Mouse (Mus musculus) neural tube, embryonic 13.5 days (tissue): Measurements from ENCODE around the gene Neil1. TPM values are rescaled to one million over a fixed set of nuclear protein-coding genes. Genes with fewer than 3 reads are reported as not detected.

Experiments used
- ATAC-seq: fragments of 200-750 bp; cut with Nextera tagmentation; 2 replicates; pipeline ENCODE4 v1.8.0; 2017; ENCODE audit warnings: low read depth, mild to moderate bottlenecking, moderate TSS enrichment, moderate library complexity
- H3K27ac ChIP-seq: fragments of 300-500 bp; sonication (generic); replicated peaks from 2 replicates; pipeline ENCODE4 v1.5.1; 2015; ENCODE audit warnings: moderate library complexity, mild to moderate bottlenecking, inconsistent platforms
- H3K27me3 ChIP-seq: fragments of 300-500 bp; sonication (generic); 2 replicates; pipeline ENCODE4 v1.6.1; 2015; ENCODE audit warnings: mild to moderate bottlenecking, inconsistent platforms
- H3K36me3 ChIP-seq: fragments of 300-500 bp; sonication (generic); 2 replicates; pipeline ENCODE4 v1.6.1; 2015; ENCODE audit warnings: mild to moderate bottlenecking, inconsistent platforms
- H3K4me1 ChIP-seq: fragments of 300-500 bp; sonication (generic); replicated peaks from 2 replicates; pipeline ENCODE4 v1.6.1; 2015; ENCODE audit warnings: inconsistent platforms
- H3K4me2 ChIP-seq: fragments of 300-500 bp; sonication (generic); 2 replicates; pipeline ENCODE4 v1.6.1; 2015; ENCODE audit warnings: inconsistent platforms, mild to moderate bottlenecking, moderate library complexity
- H3K4me3 ChIP-seq: fragments of 300-500 bp; sonication (generic); 2 replicates; pipeline ENCODE4 v1.5.1; 2015; ENCODE audit warnings: mild to moderate bottlenecking, inconsistent platforms
- H3K9ac ChIP-seq: fragments of 300-500 bp; sonication (generic); 2 replicates; pipeline ENCODE4 v1.6.1; 2015; ENCODE audit warnings: moderate library complexity, mild to moderate bottlenecking, inconsistent platforms
- H3K9me3 ChIP-seq: fragments of 300-500 bp; sonication (generic); 2 replicates; pipeline ENCODE4 v1.6.1; 2016; ENCODE audit warnings: inconsistent platforms
- WGBS: fragments of 180-500 bp; shearing (Covaris S2); methylation state at CpG from one replicate; pipeline ENCODE4 v1.1.7; 2015; 5-methylcytosine and 5-hydroxymethylcytosine counted together
- polyA plus RNA-seq: library from polyadenylated mRNA; unstranded; fragments of >200 nt; fragmentation: Nextera tagmentation; extraction: Ambion mirVana; gene quantifications from 2 replicates; pipeline ENCODE4 v1.2.1, GENCODE M21; 2015

Gene Neil1
- polyA plus RNA-seq, 1 experiment from 2014 or later: 9.8 TPM

DNA sequence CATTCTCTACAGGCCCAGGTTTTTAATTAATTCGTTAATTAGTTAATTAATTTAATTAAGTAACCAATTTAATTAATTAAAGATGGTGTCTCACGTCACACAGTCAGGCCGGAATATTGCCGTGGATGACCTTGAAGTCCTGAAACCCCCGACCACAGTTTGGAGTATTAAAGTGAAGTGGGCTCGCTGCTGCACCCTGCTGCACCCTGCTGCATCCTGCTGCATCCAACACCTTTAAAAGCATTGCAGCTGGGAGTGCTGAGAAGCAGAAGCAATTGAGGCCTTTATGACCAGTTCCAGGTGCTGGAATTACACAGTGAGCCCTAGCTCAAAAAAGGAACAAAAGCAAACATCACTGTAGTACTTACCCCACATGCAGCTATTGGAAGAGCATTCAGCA, 4.2 kb upstream of the Neil1 start:
- WGBS: 39% methylated on average over 6 of the region's 6 CpGs
- H3K27me3 ChIP-seq: no peaks in the 10 kb centered on the region
- peaks cover 28% of the 10 kb centered on the region for H3K4me1 ChIP-seq
- ATAC-seq: no peak
- 0 out of 2 replicates have a peak overlapping the region, but pooled peaks have one; percentile 17 for H3K9ac ChIP-seq
- H3K36me3 ChIP-seq: peaks cover 11% of the 10 kb centered on the region
- H3K4me3 ChIP-seq: no peak overlapping the region
- H3K9me3 ChIP-seq: no peaks in the 10 kb centered on the region
- no peak overlapping the region for H3K27ac ChIP-seq
- no peak overlapping the region for H3K4me2 ChIP-seq

DNA sequence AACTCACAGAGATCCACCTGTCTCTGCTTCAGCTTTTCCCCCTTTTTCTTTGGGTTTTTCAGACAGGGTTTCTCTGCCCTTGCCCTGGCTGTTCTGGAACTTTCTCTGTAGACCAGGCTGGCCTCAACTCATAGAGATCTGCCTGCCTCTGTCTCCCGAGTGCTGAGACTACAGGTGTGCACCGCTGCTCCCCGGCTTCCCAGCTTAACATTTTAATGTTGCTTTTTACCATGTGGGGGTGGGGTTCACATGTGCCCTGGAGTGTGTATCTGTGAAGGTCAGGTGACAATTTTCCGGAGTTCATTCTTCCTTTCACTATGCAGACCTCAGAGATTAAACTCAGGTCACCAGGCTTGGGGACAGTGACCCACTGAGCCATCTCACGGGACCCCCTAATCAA, 2.1 kb upstream of the Neil1 start:
- WGBS: 88% methylated on average over 5 of the region's 5 CpGs
- ATAC-seq: no peak
- H3K4me3 ChIP-seq: no peak overlapping the region
- H3K27ac ChIP-seq: no peak overlapping the region
- no peaks in the 10 kb centered on the region for H3K9me3 ChIP-seq
- H3K4me1 ChIP-seq: peaks cover 23% of the 10 kb centered on the region
- peaks cover 4% of the 10 kb centered on the region for H3K36me3 ChIP-seq
- no peak overlapping the region for H3K9ac ChIP-seq
- H3K4me2 ChIP-seq: no peak overlapping the region
- no peaks in the 10 kb centered on the region for H3K27me3 ChIP-seq

DNA sequence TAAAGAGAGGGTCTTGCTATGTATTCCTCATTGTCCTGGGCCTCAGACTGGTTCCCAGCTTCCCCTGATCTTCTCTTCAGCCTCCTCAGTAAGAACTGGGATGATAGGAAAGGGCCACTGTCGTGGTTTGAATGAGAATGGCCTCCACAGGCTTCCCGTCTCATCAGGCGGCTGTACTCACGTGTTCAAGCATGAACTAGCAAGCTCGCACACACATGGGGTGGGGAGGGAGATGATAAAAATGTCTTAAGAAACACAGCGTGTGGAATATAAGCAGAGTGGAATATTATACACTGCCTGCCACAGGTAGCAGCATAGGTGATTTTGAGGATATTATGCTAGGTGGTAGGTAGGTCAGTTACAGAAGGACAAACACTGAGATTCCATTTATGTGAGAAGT, 916 bp upstream of the Neil1 start:
- WGBS: 72% methylated on average over 6 of the region's 6 CpGs
- no peak for ATAC-seq
- no peaks in the 10 kb centered on the region for H3K27me3 ChIP-seq
- H3K9me3 ChIP-seq: no peaks in the 10 kb centered on the region
- H3K4me2 ChIP-seq: peak overlapping the region; percentile 85
- H3K4me3 ChIP-seq: peak overlapping the region; percentile 59
- peak overlapping the region; percentile 92 for H3K27ac ChIP-seq
- peaks cover 23% of the 10 kb centered on the region for H3K4me1 ChIP-seq
- peak overlapping the region; percentile 84 for H3K9ac ChIP-seq
- H3K36me3 ChIP-seq: peaks cover 10% of the 10 kb centered on the region

DNA sequence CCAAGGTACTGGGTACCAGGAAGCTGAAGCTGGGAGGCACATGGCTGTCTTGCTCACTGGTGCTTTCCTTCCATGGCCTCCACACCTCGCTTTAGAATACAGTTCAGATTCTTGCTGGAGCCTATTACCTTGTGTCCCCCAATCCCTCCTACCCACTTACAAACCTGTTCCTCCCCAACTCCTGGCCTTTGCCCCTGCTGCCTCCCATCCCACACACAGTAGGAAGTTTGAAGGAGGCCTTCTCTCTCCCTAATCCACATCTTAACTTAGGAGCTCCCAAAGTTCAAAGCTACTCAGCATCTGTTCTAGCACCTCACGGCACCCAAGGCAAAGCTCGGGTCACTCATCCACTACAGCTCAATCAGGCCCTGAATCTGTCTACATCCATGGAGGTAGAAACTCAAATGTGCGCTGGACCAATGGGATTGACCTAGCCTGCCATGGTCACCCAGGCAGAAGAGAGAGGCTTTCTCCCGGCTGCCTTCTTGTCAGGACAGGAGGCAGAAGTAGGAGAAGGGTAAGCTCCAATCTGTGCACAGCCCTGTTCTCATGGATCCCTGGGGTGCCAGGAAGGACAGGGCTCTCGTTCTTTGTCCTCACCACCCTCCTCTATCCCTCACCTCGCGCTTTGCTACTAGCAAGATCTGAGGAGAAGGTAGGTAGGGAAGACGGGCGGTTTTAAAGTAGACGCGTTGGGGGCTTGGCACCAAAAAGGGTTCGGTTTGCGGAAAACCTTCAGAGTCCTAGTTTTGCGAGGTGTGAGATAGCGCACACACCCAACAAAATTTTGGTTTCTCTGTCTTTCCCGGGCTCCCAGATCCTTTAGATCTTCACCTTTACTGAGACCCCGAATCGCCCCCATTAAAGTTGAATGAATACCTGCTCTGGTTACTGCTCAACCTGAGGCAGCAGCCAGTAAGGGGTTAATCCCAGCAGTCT, 631 bp downstream of the Neil1 start:
- Histone ChIP-seq H3K9ac (peak overlapping the region; percentile 84), H3K4me1 (peaks cover 23% of the 10 kb centered on the region), H3K4me2 (peak overlapping the region; percentile 85), H3K27me3 (no peaks in the 10 kb centered on the region), H3K36me3 (peaks cover 24% of the 10 kb centered on the region), H3K9me3 (no peaks in the 10 kb centered on the region), H3K4me3 (peak overlapping the region; percentile 59), H3K27ac (peak overlapping the region; percentile 92)
- ATAC-seq: peak; percentile 70
- WGBS: 10% methylated on average over 19 of the region's 19 CpGs

DNA sequence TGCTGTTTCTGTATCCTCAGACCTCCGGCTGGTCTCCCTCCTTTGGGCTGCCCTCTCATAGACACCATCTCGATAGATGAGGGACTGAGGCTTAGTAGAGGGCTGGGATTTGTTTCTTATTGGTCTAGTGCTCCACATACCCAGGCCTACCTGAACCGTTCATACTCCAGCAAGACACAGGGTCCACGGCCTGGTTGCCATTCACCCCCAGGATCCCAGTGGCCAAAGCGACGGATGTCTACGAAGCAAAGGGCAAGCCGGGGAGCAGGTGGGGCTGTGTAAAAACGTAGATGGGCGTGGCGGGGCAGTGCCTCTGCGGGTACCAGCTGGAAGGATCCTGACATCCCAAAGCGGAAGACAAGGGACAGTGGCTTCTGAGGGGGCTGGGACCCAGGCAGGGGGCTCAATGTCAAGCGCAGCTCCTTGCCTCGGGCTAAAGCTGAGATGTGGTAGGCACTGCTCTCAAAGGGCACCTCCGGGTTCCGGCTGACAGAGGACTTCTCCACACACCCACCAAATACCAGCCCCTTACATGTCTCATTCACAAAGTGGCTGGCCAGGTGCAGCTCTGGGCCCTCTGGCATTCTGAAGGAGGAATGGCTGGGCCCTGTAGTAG, 1.5 kb downstream of the Neil1 start:
- WGBS: 82% methylated on average over 17 of the region's 17 CpGs
- peak overlapping the region; percentile 84 for H3K9ac ChIP-seq

DNA sequence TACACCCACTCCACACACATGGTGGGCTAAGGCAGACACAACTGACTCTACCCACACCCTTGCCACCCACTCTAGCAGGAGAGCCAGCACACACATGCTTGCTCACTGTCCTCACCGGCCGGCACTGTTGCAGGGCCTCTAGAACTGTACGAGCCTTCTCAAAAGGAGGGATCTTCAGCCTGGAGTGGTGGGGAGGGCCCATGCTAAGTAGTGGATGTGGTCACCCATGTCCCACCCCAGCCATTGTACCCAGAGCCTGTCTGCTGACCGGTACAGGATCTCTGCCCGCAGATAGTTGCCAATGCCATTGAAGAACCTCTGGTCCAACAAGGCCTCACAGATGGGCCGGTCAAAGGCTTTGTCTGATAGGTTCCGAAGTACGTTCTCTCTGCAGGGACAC, 3.3 kb downstream of the Neil1 start:
- Histone ChIP-seq H3K36me3 (peaks cover 51% of the 10 kb centered on the region), H3K4me2 (no peak overlapping the region), H3K9ac (no peak overlapping the region), H3K4me1 (peaks cover 23% of the 10 kb centered on the region), H3K27me3 (no peaks in the 10 kb centered on the region), H3K9me3 (no peaks in the 10 kb centered on the region), H3K27ac (no peak overlapping the region), H3K4me3 (no peak overlapping the region)
- 93% methylated on average over 8 of the region's 8 CpGs for WGBS
- no peak for ATAC-seq

More for the DNA sequence above, 1.5 kb downstream of the Neil1 start:
- no peak overlapping the region for H3K27ac ChIP-seq
- no peaks in the 10 kb centered on the region for H3K9me3 ChIP-seq
- peak overlapping the region; percentile 85 for H3K4me2 ChIP-seq
- H3K4me3 ChIP-seq: peak overlapping the region; percentile 59; the same call in 1 of the 2 replicates
- H3K4me1 ChIP-seq: peaks cover 23% of the 10 kb centered on the region
- H3K27me3 ChIP-seq: no peaks in the 10 kb centered on the region
- H3K36me3 ChIP-seq: peaks cover 33% of the 10 kb centered on the region
- no peak for ATAC-seq

DNA sequence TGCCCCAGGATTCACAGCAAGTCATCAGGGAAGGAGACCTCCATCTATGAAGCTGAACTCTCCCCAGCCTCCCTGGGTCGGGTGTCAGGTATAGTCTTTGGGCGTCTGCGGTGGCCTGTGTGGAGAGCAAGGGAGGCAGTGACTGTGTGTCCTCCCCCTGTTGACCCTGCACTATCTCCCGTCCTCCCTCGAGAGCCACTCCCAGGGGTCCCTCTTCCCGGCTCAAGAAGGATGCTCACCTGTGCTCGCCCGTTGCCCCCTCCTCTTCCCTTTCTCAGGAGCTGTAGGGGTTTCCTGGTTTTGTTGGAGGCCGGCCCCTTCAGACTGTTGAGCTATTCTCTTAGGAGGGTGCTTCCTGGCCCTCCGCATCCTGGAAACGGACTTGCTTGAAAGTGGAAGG, 4.9 kb downstream of the Neil1 start:
- no peak overlapping the region for H3K27ac ChIP-seq
- no peak for ATAC-seq
- no peak overlapping the region for H3K9ac ChIP-seq
- no peak overlapping the region for H3K4me2 ChIP-seq
- no peak overlapping the region for H3K4me3 ChIP-seq
- 84% methylated on average over 11 of the region's 11 CpGs for WGBS
- no peaks in the 10 kb centered on the region for H3K27me3 ChIP-seq
- peaks cover 67% of the 10 kb centered on the region for H3K36me3 ChIP-seq
- no peaks in the 10 kb centered on the region for H3K9me3 ChIP-seq
- H3K4me1 ChIP-seq: peaks cover 15% of the 10 kb centered on the region

DNA sequence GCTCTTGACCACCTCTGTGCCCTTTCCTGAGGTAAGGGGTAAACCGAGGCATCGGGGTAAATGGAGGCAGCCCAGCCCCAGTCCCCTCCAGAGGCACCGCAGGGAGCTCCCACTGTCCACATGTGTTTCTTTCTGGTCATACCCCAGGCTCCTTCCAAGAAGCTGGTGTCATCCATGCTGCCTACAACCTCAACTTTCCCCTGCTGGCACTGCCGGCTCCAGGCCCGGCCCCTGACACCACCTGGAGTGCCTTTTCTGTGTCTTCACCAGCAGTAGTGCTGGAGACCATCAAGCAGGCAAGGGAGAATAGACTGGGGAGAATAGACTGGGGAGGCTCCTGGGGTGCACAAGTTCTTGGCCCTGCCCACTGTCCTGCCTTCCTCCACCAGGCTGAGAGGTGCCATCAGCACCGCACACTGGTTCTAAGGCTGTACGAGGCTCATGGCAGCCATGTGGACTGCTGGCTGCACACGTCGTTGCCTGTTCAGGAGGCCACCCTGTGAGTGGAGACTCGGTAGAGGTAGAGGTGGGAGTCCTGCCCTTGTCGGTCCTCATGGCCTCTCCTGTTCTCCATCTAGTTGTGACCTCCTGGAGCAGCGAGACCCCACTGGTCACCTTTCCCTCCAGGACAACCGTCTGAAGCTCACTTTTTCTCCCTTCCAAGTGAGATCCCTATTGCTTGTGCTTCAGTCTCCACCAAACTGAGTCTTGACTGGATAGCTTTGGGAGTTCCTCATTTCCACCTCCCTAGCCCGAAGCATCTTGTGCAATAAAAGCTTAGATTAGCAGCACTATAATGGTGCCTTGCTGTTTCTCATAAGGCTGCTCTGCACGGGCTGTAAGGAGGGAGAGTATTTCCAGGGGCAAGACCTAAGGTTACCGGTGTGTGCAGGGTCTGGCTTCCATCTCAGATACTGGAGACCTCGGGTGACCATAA, 6.4 kb downstream of the Neil1 start:
- Histone ChIP-seq H3K4me1 (peaks cover 5% of the 10 kb centered on the region), H3K9me3 (no peaks in the 10 kb centered on the region), H3K27ac (no peak overlapping the region), H3K36me3 (peaks cover 82% of the 10 kb centered on the region), H3K4me3 (no peak overlapping the region), H3K4me2 (no peak overlapping the region), H3K27me3 (no peaks in the 10 kb centered on the region), H3K9ac (no peak overlapping the region)
- no peak for ATAC-seq
- 86% methylated on average over 17 of the region's 17 CpGs for WGBS

DNA sequence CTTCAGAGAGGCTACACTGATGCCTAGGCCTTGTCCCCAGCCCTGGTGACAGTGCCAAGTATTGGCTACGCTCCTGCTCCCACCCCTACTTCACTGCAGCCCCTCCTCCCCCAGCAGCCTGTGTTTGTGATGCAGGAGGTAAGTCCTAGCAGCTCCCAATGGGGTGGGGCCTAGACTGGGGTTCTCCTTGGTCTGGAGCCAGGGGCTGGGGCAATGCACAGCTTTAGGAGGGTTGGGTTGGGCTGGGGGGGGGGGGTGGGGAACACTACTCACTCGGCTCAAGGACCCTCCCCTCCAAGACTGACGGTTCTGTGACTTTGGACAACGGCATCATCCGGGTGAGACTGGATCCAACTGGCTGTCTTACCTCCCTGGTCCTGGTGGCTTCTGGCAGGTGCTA, 8.5 kb downstream of the Neil1 start:
- H3K4me3 ChIP-seq: no peak overlapping the region
- H3K36me3 ChIP-seq: peaks cover 96% of the 10 kb centered on the region
- H3K9ac ChIP-seq: no peak overlapping the region
- H3K27me3 ChIP-seq: no peaks in the 10 kb centered on the region
- 94% methylated on average over 5 of the region's 5 CpGs for WGBS
- H3K9me3 ChIP-seq: no peaks in the 10 kb centered on the region
- no peak overlapping the region for H3K4me2 ChIP-seq
- no peak overlapping the region for H3K27ac ChIP-seq
- no peak for ATAC-seq
- no peaks in the 10 kb centered on the region for H3K4me1 ChIP-seq

DNA sequence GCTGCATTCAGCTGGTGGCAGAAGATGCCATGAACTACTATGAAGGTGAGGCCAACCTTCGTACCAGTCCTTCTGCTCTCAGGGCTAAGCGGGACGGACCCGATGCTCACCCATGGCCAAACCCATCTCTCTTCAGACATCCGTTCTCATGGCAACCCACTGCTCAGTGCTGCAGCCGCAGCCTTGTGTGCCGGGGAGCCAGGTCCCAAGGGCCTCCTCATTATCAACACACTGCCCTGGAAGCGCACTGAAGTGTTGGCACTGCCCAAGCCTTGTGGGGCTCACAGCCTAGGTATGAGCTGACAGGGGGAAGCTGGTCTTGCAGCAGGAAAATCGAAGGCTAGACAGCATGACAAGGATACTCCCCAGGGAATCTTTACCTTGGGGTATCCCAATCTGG, 9.0 kb downstream of the Neil1 start:
- Histone ChIP-seq H3K9ac (no peak overlapping the region), H3K36me3 (peaks cover 95% of the 10 kb centered on the region), H3K27ac (no peak overlapping the region), H3K4me2 (no peak overlapping the region), H3K27me3 (no peaks in the 10 kb centered on the region), H3K4me3 (no peak overlapping the region), H3K4me1 (no peaks in the 10 kb centered on the region), H3K9me3 (no peaks in the 10 kb centered on the region)
- no peak for ATAC-seq
- 83% methylated on average over 9 of the region's 9 CpGs for WGBS

DNA sequence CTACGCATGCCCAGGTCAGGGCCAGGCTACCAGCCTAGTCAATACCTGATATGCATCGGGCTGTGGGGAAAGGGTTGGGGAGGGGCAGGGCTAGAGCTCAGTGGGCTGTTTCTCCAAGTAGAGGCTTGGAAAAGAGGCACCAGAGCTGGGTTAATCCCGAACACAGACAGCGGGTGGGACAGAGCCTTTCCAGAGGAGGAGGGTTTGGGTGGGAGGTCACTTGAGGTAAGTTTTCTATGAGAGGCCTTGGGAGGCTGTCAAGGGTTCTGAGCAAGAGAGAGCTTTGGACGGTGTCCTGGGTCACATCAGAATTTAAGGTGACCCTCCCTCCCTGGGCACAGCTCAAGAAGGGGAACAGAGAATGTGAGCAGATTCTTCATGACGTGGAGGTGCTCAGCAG, 9.6 kb downstream of the Neil1 start:
- H3K4me3 ChIP-seq: no peak overlapping the region
- H3K4me2 ChIP-seq: no peak overlapping the region
- no peaks in the 10 kb centered on the region for H3K9me3 ChIP-seq
- WGBS: 95% methylated on average over 6 of the region's 6 CpGs
- no peak overlapping the region for H3K9ac ChIP-seq
- H3K36me3 ChIP-seq: peaks cover 89% of the 10 kb centered on the region
- ATAC-seq: no peak
- H3K4me1 ChIP-seq: no peaks in the 10 kb centered on the region
- no peaks in the 10 kb centered on the region for H3K27me3 ChIP-seq
- H3K27ac ChIP-seq: no peak overlapping the region

DNA sequence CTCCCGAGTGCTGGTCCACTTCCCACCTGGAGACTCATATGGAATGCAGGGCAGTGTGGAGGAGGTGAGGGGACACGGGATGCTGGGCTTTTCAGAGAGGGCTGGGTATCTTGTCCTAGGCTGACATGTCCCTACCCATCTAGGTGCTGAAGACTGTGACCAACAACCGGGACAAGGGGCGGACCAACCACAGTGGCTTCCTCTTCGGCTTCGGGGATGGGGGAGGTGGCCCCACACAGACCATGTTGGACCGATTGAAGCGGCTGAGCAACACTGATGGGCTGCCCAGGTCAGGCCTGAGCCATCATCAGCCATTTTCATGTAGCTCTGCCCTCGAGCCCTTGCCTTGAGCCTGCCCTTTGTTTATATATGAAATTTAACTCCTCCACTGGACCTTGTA, 10.3 kb downstream of the Neil1 start:
- H3K27me3 ChIP-seq: no peaks in the 10 kb centered on the region
- H3K4me2 ChIP-seq: no peak overlapping the region
- peaks cover 84% of the 10 kb centered on the region for H3K36me3 ChIP-seq
- H3K9me3 ChIP-seq: no peaks in the 10 kb centered on the region
- no peak for ATAC-seq
- H3K27ac ChIP-seq: no peak overlapping the region
- H3K4me3 ChIP-seq: no peak overlapping the region
- WGBS: 91% methylated on average over 9 of the region's 9 CpGs
- H3K4me1 ChIP-seq: no peaks in the 10 kb centered on the region
- no peak overlapping the region for H3K9ac ChIP-seq
